Mouse (Mus musculus): ENCODE measurements around the gene Tgfb1. TPM values are rescaled to one million over a fixed set of nuclear protein-coding genes. Genes with fewer than 3 reads are reported as not detected.

Tgfb1 gene
- polyA plus RNA-seq, 1 experiment from 2014 or later: 2.8 TPM

DNA sequence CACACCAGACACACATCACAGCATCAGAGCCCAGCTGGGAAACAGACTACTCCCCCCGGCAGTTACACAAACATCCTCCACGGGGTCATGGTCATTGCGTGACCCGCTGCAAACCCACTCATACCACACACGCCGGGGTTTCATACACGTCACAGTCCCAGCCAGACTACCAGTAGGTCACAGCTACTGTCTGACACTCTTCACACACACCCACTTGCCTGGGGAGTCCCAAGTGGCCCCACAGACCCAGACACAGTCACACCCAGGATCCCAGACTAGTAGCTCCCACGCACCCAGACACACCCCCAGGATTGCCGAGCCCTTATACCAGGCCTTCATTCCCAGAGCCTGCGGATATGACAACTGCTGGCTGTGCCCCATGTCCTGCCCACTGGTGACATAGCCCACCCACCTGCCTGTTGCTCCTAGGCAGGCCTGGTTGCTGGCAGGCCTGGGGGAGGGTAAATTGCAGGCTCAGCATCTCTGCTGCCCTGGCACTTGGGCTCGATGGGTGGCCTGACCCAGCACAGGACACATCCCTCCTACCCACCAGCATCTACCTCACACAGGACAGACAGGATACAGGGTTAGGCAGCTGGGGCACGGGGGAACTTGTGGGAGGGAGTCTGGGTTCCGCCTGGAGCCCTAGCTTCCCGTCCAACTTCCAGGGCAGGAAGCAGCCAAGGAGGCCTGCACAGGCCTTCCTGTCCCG is 20.9 kb downstream of the Tgfb1 start:
- Histone ChIP-seq H3K9me3 (replicated peaks; ENCODE audit: control insufficient read depth, low read length) (no peaks in the 10 kb centered on the region), H3K27ac (ENCODE audit: low read length) (peak overlapping the region; percentile 53), H3K4me1 (ENCODE audit: control insufficient read depth, insufficient read depth, low read length) (peaks cover 55% of the 10 kb centered on the region), H3K4me3 (replicated peaks; ENCODE audit: low read length) (no peak overlapping the region), H3K4me2 (ENCODE audit: low read depth, low read length) (peak overlapping the region; percentile 11; the same call in 1 of the 2 replicates), H3K9ac (ENCODE audit: low read length) (peak overlapping the region; percentile 41), H3K36me3 (ENCODE audit: control insufficient read depth, insufficient read depth, low read length) (peaks cover 1% of the 10 kb centered on the region), H3K27me3 (ENCODE audit: control insufficient read depth, insufficient read depth, low read length) (no peaks in the 10 kb centered on the region)
- 37% methylated on average over 15 of the region's 15 CpGs for WGBS
- peak; percentile 4; the same call in 1 of the 2 replicates for ATAC-seq (ENCODE audit: insufficient read depth, low FRiP score)

DNA sequence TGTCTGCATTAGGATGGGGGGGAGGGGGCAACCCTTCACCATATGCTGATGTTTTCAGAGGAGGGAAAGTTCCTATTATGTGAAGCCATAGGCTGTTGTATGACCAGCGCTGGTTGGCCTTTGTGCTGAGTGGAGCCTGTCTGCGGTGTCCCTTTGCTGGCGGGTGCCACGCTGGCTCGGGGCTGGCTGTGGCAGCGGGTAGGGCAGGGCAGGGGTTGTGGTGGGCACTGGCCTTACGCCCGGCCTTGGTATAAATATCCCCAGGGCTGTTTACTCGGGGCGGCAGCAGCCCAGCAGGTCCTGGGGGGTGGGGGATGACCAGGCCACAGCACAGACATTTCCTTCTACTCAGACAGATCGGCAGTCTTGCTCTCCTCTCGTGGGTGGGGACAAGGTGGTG is 23.2 kb downstream of the Tgfb1 start:
- no peak for ATAC-seq (ENCODE audit: insufficient read depth, low FRiP score)
- WGBS: 16% methylated on average over 12 of the region's 12 CpGs
- Histone ChIP-seq H3K27ac (ENCODE audit: low read length) (peak overlapping the region; percentile 5; the same call in 1 of the 2 replicates), H3K4me2 (ENCODE audit: low read depth, low read length) (no peak overlapping the region), H3K9me3 (replicated peaks; ENCODE audit: control insufficient read depth, low read length) (no peaks in the 10 kb centered on the region), H3K36me3 (ENCODE audit: control insufficient read depth, insufficient read depth, low read length) (peaks cover 20% of the 10 kb centered on the region), H3K4me3 (replicated peaks; ENCODE audit: low read length) (no peak overlapping the region), H3K9ac (ENCODE audit: low read length) (peak overlapping the region; percentile 11; the same call in 1 of the 2 replicates), H3K27me3 (ENCODE audit: control insufficient read depth, insufficient read depth, low read length) (no peaks in the 10 kb centered on the region), H3K4me1 (ENCODE audit: control insufficient read depth, insufficient read depth, low read length) (peaks cover 48% of the 10 kb centered on the region)

DNA sequence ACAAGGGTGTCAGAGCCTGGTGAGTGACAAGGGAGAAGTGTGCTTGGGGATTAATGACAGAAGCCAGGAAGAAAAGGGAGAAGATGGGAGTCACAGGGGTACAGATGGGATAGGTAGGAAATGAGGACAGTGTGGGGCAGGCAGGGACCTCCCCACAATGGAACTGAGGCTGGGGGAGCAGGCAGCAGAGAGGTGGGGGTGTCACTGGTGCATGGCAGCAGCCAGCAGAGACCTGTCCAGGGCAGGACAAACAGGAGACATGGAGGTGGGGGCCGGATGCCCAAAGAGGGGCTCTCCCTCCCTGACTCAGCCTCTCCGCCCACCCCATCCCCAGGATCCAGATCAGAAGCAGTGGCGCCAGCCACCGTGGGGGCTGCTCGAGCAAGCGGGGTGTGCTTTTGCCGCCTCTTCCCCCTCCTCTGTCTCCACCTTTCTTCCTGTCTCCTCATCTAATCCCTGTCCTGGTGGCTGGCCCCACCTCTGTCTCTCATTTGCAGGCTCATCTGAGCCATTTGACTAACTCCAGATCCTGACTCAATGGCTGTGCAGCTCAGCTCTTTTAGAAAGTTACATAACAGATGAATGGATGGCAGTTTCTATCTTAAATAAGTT is 23.8 kb downstream of the Tgfb1 start:
- 13% methylated on average over 6 of the region's 7 CpGs for WGBS
- Histone ChIP-seq H3K9me3 (replicated peaks; ENCODE audit: control insufficient read depth, low read length) (no peaks in the 10 kb centered on the region), H3K4me2 (ENCODE audit: low read depth, low read length) (no peak overlapping the region), H3K4me3 (replicated peaks; ENCODE audit: low read length) (no peak overlapping the region), H3K9ac (ENCODE audit: low read length) (peak overlapping the region; percentile 11; the same call in 1 of the 2 replicates), H3K27ac (ENCODE audit: low read length) (no peak overlapping the region), H3K4me1 (ENCODE audit: control insufficient read depth, insufficient read depth, low read length) (peaks cover 43% of the 10 kb centered on the region), H3K27me3 (ENCODE audit: control insufficient read depth, insufficient read depth, low read length) (no peaks in the 10 kb centered on the region), H3K36me3 (ENCODE audit: control insufficient read depth, insufficient read depth, low read length) (peaks cover 25% of the 10 kb centered on the region)
- no peak; the same call in 1 of the 2 replicates for ATAC-seq (ENCODE audit: insufficient read depth, low FRiP score)

DNA sequence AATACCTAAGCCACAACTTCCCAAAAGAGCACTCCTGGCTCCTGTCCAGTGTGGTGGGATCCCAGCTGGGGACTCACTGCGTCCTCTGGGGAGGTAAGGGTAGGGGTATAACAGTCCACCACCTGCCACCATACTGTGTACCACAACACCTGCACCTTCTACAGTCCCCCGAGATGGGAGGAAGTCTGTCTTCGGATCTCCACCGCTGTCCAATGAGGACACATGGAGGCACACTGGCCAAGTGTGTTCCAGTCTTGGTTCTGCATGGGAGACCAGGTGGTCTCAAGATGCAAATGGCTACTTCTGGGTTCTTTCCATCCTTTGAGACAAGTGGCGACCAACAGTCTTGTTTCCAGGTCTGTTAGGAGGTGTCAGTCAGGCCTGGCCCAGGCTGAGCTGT is 24.4 kb downstream of the Tgfb1 start:
- 65% methylated on average over 5 of the region's 5 CpGs for WGBS
- peaks cover 30% of the 10 kb centered on the region for H3K36me3 ChIP-seq (ENCODE audit: control insufficient read depth, insufficient read depth, low read length)
- H3K27me3 ChIP-seq (ENCODE audit: control insufficient read depth, insufficient read depth, low read length): no peaks in the 10 kb centered on the region
- no peak overlapping the region for H3K4me2 ChIP-seq (ENCODE audit: low read depth, low read length)
- peak overlapping the region; percentile 2; the same call in 1 of the 2 replicates for H3K27ac ChIP-seq (ENCODE audit: low read length)
- no peak overlapping the region for H3K9ac ChIP-seq (ENCODE audit: low read length)
- ATAC-seq (ENCODE audit: insufficient read depth, low FRiP score): no peak
- H3K4me3 ChIP-seq (replicated peaks; ENCODE audit: low read length): no peak overlapping the region
- no peaks in the 10 kb centered on the region for H3K9me3 ChIP-seq (replicated peaks; ENCODE audit: control insufficient read depth, low read length)
- H3K4me1 ChIP-seq (ENCODE audit: control insufficient read depth, insufficient read depth, low read length): peaks cover 37% of the 10 kb centered on the region

DNA sequence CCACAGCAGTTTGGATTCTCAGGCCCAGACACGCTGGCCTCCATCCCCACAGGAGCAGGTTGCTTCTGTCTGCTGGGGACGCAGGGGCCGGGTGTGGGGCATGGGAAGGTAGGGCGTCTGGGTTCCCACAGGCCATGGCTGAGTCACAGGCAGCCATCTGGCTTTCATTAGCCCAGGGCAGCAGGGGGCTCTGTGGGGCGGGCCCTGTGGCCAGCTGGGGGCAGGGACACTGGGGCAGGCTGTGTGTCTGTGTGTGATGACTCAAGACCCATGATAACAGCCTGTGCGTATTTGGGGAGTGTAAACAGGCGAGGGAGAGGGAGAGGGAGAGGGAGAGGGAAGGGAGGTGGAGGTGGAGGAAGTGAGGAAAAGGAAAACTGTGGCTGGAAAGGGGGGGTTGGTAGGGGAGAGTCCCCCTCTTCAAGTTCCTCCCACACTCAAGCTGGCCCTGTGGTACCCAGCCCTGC is 25.0 kb downstream of the Tgfb1 start:
- peaks cover 31% of the 10 kb centered on the region for H3K4me1 ChIP-seq (ENCODE audit: control insufficient read depth, insufficient read depth, low read length)
- no peaks in the 10 kb centered on the region for H3K9me3 ChIP-seq (replicated peaks; ENCODE audit: control insufficient read depth, low read length)
- H3K4me2 ChIP-seq (ENCODE audit: low read depth, low read length): no peak overlapping the region
- no peaks in the 10 kb centered on the region for H3K27me3 ChIP-seq (ENCODE audit: control insufficient read depth, insufficient read depth, low read length)
- no peak overlapping the region for H3K4me3 ChIP-seq (replicated peaks; ENCODE audit: low read length)
- no peak overlapping the region; the same call in 1 of the 2 replicates for H3K9ac ChIP-seq (ENCODE audit: low read length)
- peak overlapping the region; percentile 39; the same call in 1 of the 2 replicates for H3K27ac ChIP-seq (ENCODE audit: low read length)
- ATAC-seq (ENCODE audit: insufficient read depth, low FRiP score): peak; percentile 44; the same call in 1 of the 2 replicates
- WGBS: 21% methylated on average over 7 of the region's 7 CpGs
- H3K36me3 ChIP-seq (ENCODE audit: control insufficient read depth, insufficient read depth, low read length): peaks cover 30% of the 10 kb centered on the region

DNA sequence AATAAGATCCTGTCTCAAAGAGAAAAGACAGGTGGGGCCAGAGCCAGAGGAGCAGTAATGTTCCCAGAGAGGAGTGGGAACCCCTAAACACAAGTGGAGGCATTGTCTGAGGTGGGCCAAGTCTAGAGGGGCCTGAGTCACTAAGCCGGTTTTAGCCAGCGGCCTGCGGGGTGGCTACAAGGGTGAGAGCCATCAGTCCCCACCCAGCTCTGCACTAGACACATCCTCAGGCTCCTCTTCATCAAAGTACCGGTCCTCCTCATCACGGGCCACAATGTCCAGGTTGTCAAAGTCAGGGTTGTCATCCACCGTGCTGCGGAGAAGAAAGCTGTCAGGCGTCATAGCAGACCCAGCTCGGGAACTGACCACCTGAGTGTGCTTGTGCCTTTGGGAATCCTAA is 26.0 kb downstream of the Tgfb1 start:
- H3K4me3 ChIP-seq (replicated peaks; ENCODE audit: low read length): no peak overlapping the region
- 84% methylated on average over 9 of the region's 9 CpGs for WGBS
- H3K4me1 ChIP-seq (ENCODE audit: control insufficient read depth, insufficient read depth, low read length): peaks cover 26% of the 10 kb centered on the region
- H3K9me3 ChIP-seq (replicated peaks; ENCODE audit: control insufficient read depth, low read length): no peaks in the 10 kb centered on the region
- no peak overlapping the region for H3K27ac ChIP-seq (ENCODE audit: low read length)
- no peak overlapping the region for H3K4me2 ChIP-seq (ENCODE audit: low read depth, low read length)
- peaks cover 30% of the 10 kb centered on the region for H3K36me3 ChIP-seq (ENCODE audit: control insufficient read depth, insufficient read depth, low read length)
- no peak for ATAC-seq (ENCODE audit: insufficient read depth, low FRiP score)
- H3K9ac ChIP-seq (ENCODE audit: low read length): no peak overlapping the region
- H3K27me3 ChIP-seq (ENCODE audit: control insufficient read depth, insufficient read depth, low read length): no peaks in the 10 kb centered on the region

DNA sequence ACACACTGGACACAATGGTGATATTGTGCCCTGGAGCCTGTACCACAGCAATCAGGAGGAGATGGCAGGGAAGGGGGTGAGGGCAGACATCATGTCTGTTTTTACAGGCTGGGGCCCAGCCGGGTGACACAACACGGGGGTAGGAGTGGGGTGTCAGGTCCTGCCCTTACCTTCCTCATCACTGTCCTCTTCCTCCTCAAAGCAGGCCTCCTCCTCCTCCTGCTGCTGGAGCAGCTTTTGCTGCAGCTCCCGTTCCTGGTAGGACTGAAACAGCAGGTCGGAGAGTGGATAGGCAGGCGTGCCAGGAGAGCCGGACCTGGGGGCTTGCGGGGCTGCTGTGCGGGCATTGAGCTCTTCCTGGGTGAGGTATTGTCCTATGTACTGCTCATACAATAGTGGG is 27.8 kb downstream of the Tgfb1 start:
- 96% methylated on average over 8 of the region's 8 CpGs for WGBS

DNA sequence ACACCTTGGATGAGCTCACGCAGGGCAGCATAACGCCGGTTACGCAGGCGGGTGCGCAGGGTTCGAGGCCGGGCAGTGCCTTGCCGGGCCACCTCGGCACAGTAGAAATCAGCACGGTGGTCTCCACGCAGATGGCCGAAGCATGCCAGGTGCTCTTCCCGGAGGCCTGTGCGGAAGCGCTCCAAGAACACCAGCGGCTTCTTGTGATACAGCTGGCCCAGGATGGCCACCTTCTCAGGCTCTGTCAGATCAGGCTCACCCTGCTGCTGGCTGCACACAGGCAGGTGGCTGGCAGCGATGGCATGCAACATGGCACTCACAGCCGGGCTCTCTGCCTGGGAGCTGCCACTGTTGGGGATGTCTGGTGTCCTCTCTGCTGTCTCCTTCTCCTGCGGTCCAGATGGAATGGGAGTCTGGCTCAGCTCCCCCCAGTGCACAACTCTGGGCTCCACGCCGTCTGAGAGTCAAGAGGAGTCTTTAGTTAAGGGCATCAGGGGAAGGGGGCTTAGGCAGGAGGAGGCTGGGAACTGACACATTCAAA is 29.0 kb downstream of the Tgfb1 start:
- 95% methylated on average over 22 of the region's 22 CpGs for WGBS
- no peaks in the 10 kb centered on the region for H3K27me3 ChIP-seq (ENCODE audit: control insufficient read depth, insufficient read depth, low read length)
- no peak overlapping the region for H3K9ac ChIP-seq (ENCODE audit: low read length)
- no peak overlapping the region for H3K27ac ChIP-seq (ENCODE audit: low read length)
- H3K36me3 ChIP-seq (ENCODE audit: control insufficient read depth, insufficient read depth, low read length): peaks cover 30% of the 10 kb centered on the region
- peaks cover 25% of the 10 kb centered on the region for H3K4me1 ChIP-seq (ENCODE audit: control insufficient read depth, insufficient read depth, low read length)
- no peak for ATAC-seq (ENCODE audit: insufficient read depth, low FRiP score)
- no peaks in the 10 kb centered on the region for H3K9me3 ChIP-seq (replicated peaks; ENCODE audit: control insufficient read depth, low read length)
- H3K4me3 ChIP-seq (replicated peaks; ENCODE audit: low read length): no peak overlapping the region
- no peak overlapping the region for H3K4me2 ChIP-seq (ENCODE audit: low read depth, low read length)

More for the DNA sequence above, 27.8 kb downstream of the Tgfb1 start:
- Histone ChIP-seq H3K9me3 (replicated peaks; ENCODE audit: control insufficient read depth, low read length) (no peaks in the 10 kb centered on the region), H3K4me1 (ENCODE audit: control insufficient read depth, insufficient read depth, low read length) (peaks cover 31% of the 10 kb centered on the region), H3K36me3 (ENCODE audit: control insufficient read depth, insufficient read depth, low read length) (peaks cover 30% of the 10 kb centered on the region), H3K27ac (ENCODE audit: low read length) (no peak overlapping the region), H3K27me3 (ENCODE audit: control insufficient read depth, insufficient read depth, low read length) (no peaks in the 10 kb centered on the region), H3K4me2 (ENCODE audit: low read depth, low read length) (no peak overlapping the region), H3K4me3 (replicated peaks; ENCODE audit: low read length) (no peak overlapping the region), H3K9ac (ENCODE audit: low read length) (no peak overlapping the region)
- no peak for ATAC-seq (ENCODE audit: insufficient read depth, low FRiP score)

DNA sequence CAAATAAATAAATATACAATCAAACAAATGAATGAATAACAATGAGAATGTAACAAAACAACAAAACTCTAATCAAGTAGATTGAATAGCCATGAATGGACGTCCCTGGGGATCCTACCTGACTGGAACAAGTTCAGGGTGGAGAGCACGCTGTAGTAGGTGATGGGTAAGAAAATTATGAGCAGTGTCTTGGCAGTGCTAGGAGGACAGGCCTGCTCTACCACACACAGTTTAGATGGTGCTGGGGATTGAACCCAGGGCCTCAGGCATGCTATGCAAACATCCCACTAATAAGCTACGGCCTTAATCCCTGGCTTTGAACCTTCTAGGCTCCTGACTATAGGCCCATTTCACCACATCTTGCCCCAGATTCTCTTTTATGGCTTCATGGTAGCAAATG is 30.7 kb downstream of the Tgfb1 start:
- H3K4me1 ChIP-seq (ENCODE audit: control insufficient read depth, insufficient read depth, low read length): peaks cover 14% of the 10 kb centered on the region
- peak overlapping the region; percentile 94 for H3K4me2 ChIP-seq (ENCODE audit: low read depth, low read length)
- peaks cover 32% of the 10 kb centered on the region for H3K36me3 ChIP-seq (ENCODE audit: control insufficient read depth, insufficient read depth, low read length)
- no peak for ATAC-seq (ENCODE audit: insufficient read depth, low FRiP score)
- H3K27ac ChIP-seq (ENCODE audit: low read length): no peak overlapping the region
- no peaks in the 10 kb centered on the region for H3K9me3 ChIP-seq (replicated peaks; ENCODE audit: control insufficient read depth, low read length)
- 92% methylated on average over 3 of the region's 3 CpGs for WGBS
- H3K4me3 ChIP-seq (replicated peaks; ENCODE audit: low read length): peak overlapping the region; percentile 86; the same call in 1 of the 2 replicates
- no peaks in the 10 kb centered on the region for H3K27me3 ChIP-seq (ENCODE audit: control insufficient read depth, insufficient read depth, low read length)
- no peak overlapping the region for H3K9ac ChIP-seq (ENCODE audit: low read length)
